Mouse (Mus musculus): ENCODE measurements at regions not wholly inside any gene's neighbourhood (a gene's known extent, or its start where the extent isn't known, plus 50 kb on each side); places are given as distances from the start of the nearest gene placed in this dataset.

DNA sequence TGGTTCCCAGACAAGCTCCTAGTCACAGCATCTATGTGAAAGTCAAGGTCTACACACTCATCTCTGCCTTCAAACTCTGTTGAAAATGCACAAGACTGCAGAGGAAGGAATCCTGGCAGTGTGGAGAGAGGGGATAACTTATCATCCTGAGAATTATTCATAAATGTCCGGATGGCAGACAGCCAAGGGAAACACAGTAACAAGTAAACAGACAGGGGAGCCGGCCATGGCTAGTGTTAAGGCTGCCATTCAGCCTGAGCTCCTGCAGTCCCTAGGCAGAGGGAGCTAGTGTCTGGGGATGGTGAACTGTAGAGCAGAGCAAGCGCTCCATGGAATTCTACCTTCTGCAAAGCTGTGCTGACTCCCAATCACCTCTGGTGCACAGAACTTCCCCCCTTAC is 100.3 kb upstream of the Dazl start:
- Histone ChIP-seq H3K4me3 (ENCODE audit: low read depth, low read length) (no peak overlapping the region), H3K4me2 (ENCODE audit: low read length) (no peak overlapping the region), H3K27me3 (ENCODE audit: control insufficient read depth, insufficient read depth, low read depth, low read length) (no peaks in the 10 kb centered on the region), H3K36me3 (ENCODE audit: control insufficient read depth, insufficient read depth, low read length) (no peaks in the 10 kb centered on the region), H3K27ac (ENCODE audit: low read length) (no peak overlapping the region), H3K9ac (ENCODE audit: low read depth, low read length) (no peak overlapping the region), H3K4me1 (ENCODE audit: control insufficient read depth, insufficient read depth, low read length) (no peaks in the 10 kb centered on the region), H3K9me3 (replicated peaks; ENCODE audit: control insufficient read depth, low read length, poor library complexity, severe bottlenecking) (no peaks in the 10 kb centered on the region)
- 70% methylated on average over 3 of the region's 3 CpGs for WGBS
- no peak for ATAC-seq

DNA sequence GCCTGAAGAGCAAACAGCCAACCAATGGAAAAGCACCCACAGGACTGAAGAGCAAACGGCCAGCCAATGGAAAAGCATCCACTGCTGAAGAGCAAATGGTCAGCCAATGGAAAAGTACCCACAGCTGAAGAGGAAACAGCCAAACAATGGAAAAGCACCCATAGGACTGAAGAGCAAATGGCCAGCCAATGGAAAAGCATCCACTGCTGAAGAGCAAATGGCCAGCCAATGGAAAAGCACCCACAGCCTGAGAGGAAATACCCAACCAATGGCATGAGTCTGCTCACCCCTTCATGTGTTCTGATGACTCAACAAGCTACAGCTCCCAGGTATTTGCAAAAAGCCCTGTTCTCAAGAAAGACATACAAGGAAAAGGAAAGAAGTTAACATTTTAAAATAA is 101.4 kb upstream of the Dazl start:
- H3K9me3 ChIP-seq (replicated peaks; ENCODE audit: control insufficient read depth, low read length, poor library complexity, severe bottlenecking) = no peaks in the 10 kb centered on the region
- 89% methylated on average over 1 of the region's 1 CpGs for WGBS
- no peaks in the 10 kb centered on the region for H3K4me1 ChIP-seq (ENCODE audit: control insufficient read depth, insufficient read depth, low read length)
- H3K9ac ChIP-seq (ENCODE audit: low read depth, low read length) = no peak overlapping the region
- no peaks in the 10 kb centered on the region for H3K27me3 ChIP-seq (ENCODE audit: control insufficient read depth, insufficient read depth, low read depth, low read length)
- H3K27ac ChIP-seq (ENCODE audit: low read length) = no peak overlapping the region
- ATAC-seq = no peak
- no peak overlapping the region for H3K4me2 ChIP-seq (ENCODE audit: low read length)
- no peaks in the 10 kb centered on the region for H3K36me3 ChIP-seq (ENCODE audit: control insufficient read depth, insufficient read depth, low read length)
- no peak overlapping the region for H3K4me3 ChIP-seq (ENCODE audit: low read depth, low read length)

DNA sequence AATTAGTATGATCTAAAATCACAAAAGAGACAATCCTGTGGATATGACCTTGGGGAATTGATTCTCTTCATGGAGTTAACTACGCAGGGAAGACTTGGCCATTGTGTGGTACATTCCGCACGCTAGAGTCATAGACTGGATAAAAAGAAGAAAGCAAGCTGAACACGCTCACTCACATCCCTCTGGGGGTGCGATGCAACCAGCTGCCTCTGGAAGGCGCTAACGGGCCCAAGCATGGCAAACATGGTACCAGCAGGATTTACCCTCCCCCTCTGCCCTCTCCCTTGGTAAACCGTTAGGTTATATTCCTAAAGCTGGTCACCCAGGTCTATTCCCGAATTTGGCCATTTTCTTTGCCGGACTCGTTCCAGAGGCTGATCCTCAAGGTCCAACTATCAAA is 102.2 kb upstream of the Dazl start:
- WGBS = 95% methylated on average over 11 of the region's 11 CpGs
- Histone ChIP-seq H3K9ac (ENCODE audit: low read depth, low read length) (no peak overlapping the region), H3K27ac (ENCODE audit: low read length) (no peak overlapping the region), H3K4me1 (ENCODE audit: control insufficient read depth, insufficient read depth, low read length) (no peaks in the 10 kb centered on the region), H3K27me3 (ENCODE audit: control insufficient read depth, insufficient read depth, low read depth, low read length) (no peaks in the 10 kb centered on the region), H3K4me2 (ENCODE audit: low read length) (no peak overlapping the region), H3K9me3 (replicated peaks; ENCODE audit: control insufficient read depth, low read length, poor library complexity, severe bottlenecking) (no peaks in the 10 kb centered on the region), H3K4me3 (ENCODE audit: low read depth, low read length) (no peak overlapping the region), H3K36me3 (ENCODE audit: control insufficient read depth, insufficient read depth, low read length) (no peaks in the 10 kb centered on the region)
- ATAC-seq = no peak

DNA sequence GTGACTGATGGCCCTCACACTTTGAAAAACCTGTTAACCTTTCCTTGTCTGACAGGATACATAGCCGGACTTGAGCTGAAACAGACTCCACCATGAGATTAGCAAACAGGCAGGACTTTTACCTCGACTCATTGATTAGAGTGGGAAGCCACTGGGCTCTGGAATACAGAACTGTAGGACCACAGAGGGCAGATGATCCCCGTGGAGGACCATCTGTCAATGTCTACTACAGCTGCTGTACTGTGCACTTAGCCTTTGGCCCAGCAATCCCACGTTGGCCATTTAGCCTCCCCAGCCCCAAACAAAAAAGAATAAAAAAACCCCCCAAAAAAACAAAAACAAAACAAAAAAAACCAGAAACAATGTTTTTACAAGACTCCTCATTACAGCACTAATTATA is 103.9 kb upstream of the Dazl start:
- no peaks in the 10 kb centered on the region for H3K9me3 ChIP-seq (replicated peaks; ENCODE audit: control insufficient read depth, low read length, poor library complexity, severe bottlenecking)
- H3K4me2 ChIP-seq (ENCODE audit: low read length) = no peak overlapping the region
- 80% methylated on average over 4 of the region's 4 CpGs for WGBS
- no peak overlapping the region for H3K27ac ChIP-seq (ENCODE audit: low read length)
- no peaks in the 10 kb centered on the region for H3K27me3 ChIP-seq (ENCODE audit: control insufficient read depth, insufficient read depth, low read depth, low read length)
- H3K36me3 ChIP-seq (ENCODE audit: control insufficient read depth, insufficient read depth, low read length) = no peaks in the 10 kb centered on the region
- H3K9ac ChIP-seq (ENCODE audit: low read depth, low read length) = no peak overlapping the region
- ATAC-seq = no peak
- no peaks in the 10 kb centered on the region for H3K4me1 ChIP-seq (ENCODE audit: control insufficient read depth, insufficient read depth, low read length)
- no peak overlapping the region for H3K4me3 ChIP-seq (ENCODE audit: low read depth, low read length)

DNA sequence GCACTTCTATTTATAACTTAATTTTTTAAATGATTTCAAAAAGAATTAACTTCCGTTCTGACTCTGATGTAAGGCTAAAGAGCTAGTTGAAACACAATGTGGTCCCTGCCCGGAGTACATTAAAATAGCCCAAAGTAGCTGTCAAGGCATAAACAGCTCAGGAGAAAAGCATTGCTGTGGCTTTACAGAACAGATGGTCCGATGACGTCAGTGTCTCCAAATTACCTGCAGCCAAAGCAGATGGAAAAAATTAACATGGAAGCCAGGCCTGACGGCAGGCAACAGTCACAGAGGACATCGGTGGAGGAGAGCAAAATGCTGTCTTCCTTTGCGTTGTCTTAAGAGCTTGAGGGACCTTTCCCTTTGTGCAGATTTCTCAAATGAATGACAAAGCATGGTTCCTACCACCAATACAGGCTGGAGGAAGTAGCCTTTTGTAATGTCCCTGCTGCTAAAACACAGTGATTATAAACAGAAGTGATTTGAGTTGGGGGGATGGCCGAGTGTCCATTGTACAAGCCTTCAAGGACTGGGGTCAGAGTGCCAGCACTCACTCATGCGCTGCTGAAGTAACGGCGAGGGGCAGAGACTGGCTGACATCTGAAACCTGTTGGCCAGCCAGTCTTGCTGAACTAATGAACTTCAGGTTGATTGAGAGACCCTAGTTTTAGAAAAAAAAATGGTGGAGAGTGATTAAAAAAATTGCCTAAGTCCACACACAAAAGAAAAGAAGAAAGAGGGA is 101.8 kb upstream of the Plcl2 start:
- Histone ChIP-seq H3K36me3 (ENCODE audit: control insufficient read depth, insufficient read depth, low read length) (no peaks in the 10 kb centered on the region), H3K9me3 (replicated peaks; ENCODE audit: control insufficient read depth, low read length, poor library complexity, severe bottlenecking) (no peaks in the 10 kb centered on the region), H3K4me1 (ENCODE audit: control insufficient read depth, insufficient read depth, low read length) (no peaks in the 10 kb centered on the region), H3K4me3 (ENCODE audit: low read depth, low read length) (no peak overlapping the region), H3K9ac (ENCODE audit: low read depth, low read length) (no peak overlapping the region), H3K4me2 (ENCODE audit: low read length) (no peak overlapping the region), H3K27me3 (ENCODE audit: control insufficient read depth, insufficient read depth, low read depth, low read length) (no peaks in the 10 kb centered on the region), H3K27ac (ENCODE audit: low read length) (no peak overlapping the region)
- no peak for ATAC-seq
- 58% methylated on average over 11 of the region's 11 CpGs for WGBS

DNA sequence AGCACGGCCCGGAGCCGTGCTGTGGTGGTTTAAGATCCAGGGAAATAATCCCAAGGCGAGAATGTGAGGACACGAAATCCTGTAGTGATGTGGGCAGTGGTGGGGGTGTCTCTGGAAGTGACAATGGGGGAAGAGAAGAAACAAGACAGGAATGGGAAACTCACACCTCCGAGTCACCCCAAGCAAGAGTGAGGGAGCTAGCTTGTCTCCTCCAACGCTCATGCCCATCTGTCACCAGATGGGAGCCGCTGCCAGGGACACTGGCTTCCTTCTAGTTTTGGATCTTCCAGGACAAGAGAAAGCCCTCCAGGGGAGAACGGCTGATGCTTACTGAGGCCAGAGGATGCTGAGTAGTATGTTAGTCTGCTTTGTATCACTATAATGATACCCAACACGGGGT is 100.6 kb upstream of the Plcl2 start:
- H3K9ac ChIP-seq (ENCODE audit: low read depth, low read length) = no peak overlapping the region
- no peak for ATAC-seq
- H3K4me1 ChIP-seq (ENCODE audit: control insufficient read depth, insufficient read depth, low read length) = no peaks in the 10 kb centered on the region
- H3K36me3 ChIP-seq (ENCODE audit: control insufficient read depth, insufficient read depth, low read length) = no peaks in the 10 kb centered on the region
- no peaks in the 10 kb centered on the region for H3K27me3 ChIP-seq (ENCODE audit: control insufficient read depth, insufficient read depth, low read depth, low read length)
- H3K4me2 ChIP-seq (ENCODE audit: low read length) = no peak overlapping the region
- H3K4me3 ChIP-seq (ENCODE audit: low read depth, low read length) = no peak overlapping the region
- WGBS = 89% methylated on average over 10 of the region's 10 CpGs
- no peak overlapping the region for H3K27ac ChIP-seq (ENCODE audit: low read length)
- H3K9me3 ChIP-seq (replicated peaks; ENCODE audit: control insufficient read depth, low read length, poor library complexity, severe bottlenecking) = no peaks in the 10 kb centered on the region

DNA sequence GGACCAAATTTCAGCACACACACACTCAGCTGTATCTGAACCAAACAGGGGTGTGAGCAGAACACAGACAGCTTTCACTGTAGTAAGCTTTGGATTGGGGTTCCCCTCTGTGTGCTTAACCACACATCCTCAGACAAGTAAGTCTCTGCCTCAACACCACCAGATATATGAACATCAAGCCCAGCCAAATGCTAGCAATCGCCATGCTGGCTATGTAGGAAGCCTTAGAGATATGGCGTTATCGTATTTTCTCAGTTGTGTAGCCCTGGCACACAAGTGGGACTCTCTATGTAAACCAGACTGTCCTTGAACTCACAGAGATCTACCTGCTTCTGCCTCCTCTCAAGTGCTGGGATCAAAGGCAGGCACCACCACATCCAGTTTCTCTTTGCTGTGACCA is 99.9 kb upstream of the Plcl2 start:
- no peak overlapping the region for H3K4me2 ChIP-seq (ENCODE audit: low read length)
- no peak overlapping the region for H3K9ac ChIP-seq (ENCODE audit: low read depth, low read length)
- H3K4me1 ChIP-seq (ENCODE audit: control insufficient read depth, insufficient read depth, low read length) = no peaks in the 10 kb centered on the region
- no peaks in the 10 kb centered on the region for H3K27me3 ChIP-seq (ENCODE audit: control insufficient read depth, insufficient read depth, low read depth, low read length)
- H3K36me3 ChIP-seq (ENCODE audit: control insufficient read depth, insufficient read depth, low read length) = no peaks in the 10 kb centered on the region
- WGBS = 95% methylated on average over 3 of the region's 3 CpGs
- H3K9me3 ChIP-seq (replicated peaks; ENCODE audit: control insufficient read depth, low read length, poor library complexity, severe bottlenecking) = no peaks in the 10 kb centered on the region
- no peak for ATAC-seq
- H3K4me3 ChIP-seq (ENCODE audit: low read depth, low read length) = no peak overlapping the region
- H3K27ac ChIP-seq (ENCODE audit: low read length) = no peak overlapping the region

DNA sequence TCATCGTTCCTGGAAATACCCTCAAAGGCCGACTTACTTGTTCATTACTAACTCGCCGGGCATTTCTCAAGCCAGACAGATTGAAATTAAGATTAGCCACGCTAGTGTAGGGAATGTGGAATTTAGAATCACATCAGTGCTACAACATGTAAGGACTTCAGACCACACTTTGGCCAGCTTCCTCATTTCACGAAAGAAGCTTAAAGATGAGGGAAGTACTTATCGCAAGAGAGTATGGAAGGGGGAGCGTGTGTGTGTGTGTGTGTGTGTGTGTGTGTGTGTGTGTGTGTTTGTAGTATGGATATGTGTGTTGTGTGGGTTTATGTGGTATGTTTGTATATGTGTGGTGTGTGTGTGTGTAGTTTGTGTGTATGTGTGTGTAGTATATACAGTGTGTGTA is 99.3 kb upstream of the Plcl2 start:
- ATAC-seq = no peak
- no peak overlapping the region for H3K9ac ChIP-seq (ENCODE audit: low read depth, low read length)
- H3K27me3 ChIP-seq (ENCODE audit: control insufficient read depth, insufficient read depth, low read depth, low read length) = no peaks in the 10 kb centered on the region
- H3K27ac ChIP-seq (ENCODE audit: low read length) = no peak overlapping the region
- 85% methylated on average over 8 of the region's 8 CpGs for WGBS
- no peaks in the 10 kb centered on the region for H3K9me3 ChIP-seq (replicated peaks; ENCODE audit: control insufficient read depth, low read length, poor library complexity, severe bottlenecking)
- H3K4me3 ChIP-seq (ENCODE audit: low read depth, low read length) = no peak overlapping the region
- no peaks in the 10 kb centered on the region for H3K36me3 ChIP-seq (ENCODE audit: control insufficient read depth, insufficient read depth, low read length)
- H3K4me1 ChIP-seq (ENCODE audit: control insufficient read depth, insufficient read depth, low read length) = no peaks in the 10 kb centered on the region
- H3K4me2 ChIP-seq (ENCODE audit: low read length) = no peak overlapping the region

DNA sequence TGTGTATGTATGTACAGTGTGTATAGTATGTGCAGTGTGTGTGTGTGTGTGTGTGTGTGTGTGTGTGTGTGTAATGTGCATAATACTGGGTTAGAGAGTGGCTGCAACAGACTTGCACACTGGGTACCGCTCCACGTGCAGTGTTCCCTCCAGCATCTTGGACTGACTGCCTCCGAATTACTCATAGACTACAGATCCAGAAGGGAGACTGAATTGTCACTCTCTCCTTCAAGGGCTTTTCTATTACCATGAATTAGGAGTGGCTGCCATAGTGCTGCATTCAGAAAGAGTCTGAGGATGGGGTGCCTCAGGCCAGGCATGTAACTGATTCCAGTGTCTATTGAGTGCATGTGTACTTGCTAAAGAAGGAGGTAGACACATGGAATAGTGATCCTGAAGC is 98.9 kb upstream of the Plcl2 start:
- no peaks in the 10 kb centered on the region for H3K4me1 ChIP-seq (ENCODE audit: control insufficient read depth, insufficient read depth, low read length)
- 86% methylated on average over 3 of the region's 3 CpGs for WGBS
- H3K4me3 ChIP-seq (ENCODE audit: low read depth, low read length) = no peak overlapping the region

More for the DNA sequence above, 98.9 kb upstream of the Plcl2 start:
- ATAC-seq = no peak
- no peaks in the 10 kb centered on the region for H3K36me3 ChIP-seq (ENCODE audit: control insufficient read depth, insufficient read depth, low read length)
- H3K27ac ChIP-seq (ENCODE audit: low read length) = no peak overlapping the region
- H3K9ac ChIP-seq (ENCODE audit: low read depth, low read length) = no peak overlapping the region
- H3K27me3 ChIP-seq (ENCODE audit: control insufficient read depth, insufficient read depth, low read depth, low read length) = no peaks in the 10 kb centered on the region
- H3K9me3 ChIP-seq (replicated peaks; ENCODE audit: control insufficient read depth, low read length, poor library complexity, severe bottlenecking) = no peaks in the 10 kb centered on the region
- no peak overlapping the region for H3K4me2 ChIP-seq (ENCODE audit: low read length)

Data from midbrain, embryonic 16.5 days (tissue).